Mouse (Mus musculus): ENCODE results near the gene Dyx1c1. TPM values are rescaled to one million over a fixed set of nuclear protein-coding genes. Genes with fewer than 3 reads are reported as not detected.

The Dyx1c1 gene
- total RNA-seq, 2 experiments from 2014 or later, result 2.5 to 3.8 TPM

DNA sequence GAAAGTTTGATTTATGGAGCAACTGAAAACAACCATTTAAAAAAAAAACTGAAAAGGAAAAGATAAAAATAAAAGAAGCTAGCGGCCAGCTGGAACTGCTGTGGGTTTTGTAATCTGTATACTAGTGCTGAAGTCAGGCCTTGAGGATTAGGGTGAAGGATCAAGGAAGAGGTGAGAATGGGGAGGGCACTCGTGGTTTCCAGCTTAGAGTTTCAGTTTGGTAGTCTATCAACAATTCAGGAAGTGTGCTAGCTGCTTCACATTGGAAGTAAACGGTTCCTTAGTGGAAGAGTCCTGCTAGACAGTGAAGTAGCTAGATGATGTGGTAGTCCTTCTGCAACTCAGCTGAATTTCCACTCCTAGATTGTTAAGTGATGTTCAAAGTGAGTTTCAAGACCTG is 49.8 kb downstream of the Dyx1c1 start:
- TF ChIP-seq CTCF (conservative IDR thresholded peaks at IDR 0.05), result no peak
- no peak overlapping the region for H3K27ac ChIP-seq

DNA sequence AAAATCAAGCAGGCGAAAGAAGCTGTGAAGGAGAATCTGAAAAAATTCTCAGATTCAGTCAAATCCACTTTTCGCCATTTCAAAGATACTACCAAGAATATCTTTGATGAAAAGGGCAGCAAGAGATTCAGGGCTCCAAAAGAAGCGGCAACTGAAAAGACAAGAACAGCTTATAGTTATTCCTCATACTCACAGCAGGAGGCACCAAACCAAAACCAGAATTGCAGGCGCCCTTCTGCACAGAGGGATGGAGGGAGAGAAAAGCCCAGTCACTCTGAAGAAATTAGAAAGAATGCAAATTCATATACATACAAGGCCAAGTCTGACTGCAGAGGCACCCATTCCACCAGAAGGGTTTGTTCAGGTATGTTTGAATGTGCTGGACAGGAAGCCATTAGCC is 54.0 kb downstream of the Dyx1c1 start:
- peak; percentile 69 for TF ChIP-seq CTCF (conservative IDR thresholded peaks at IDR 0.05)
- Histone ChIP-seq H3K4me3 (no peak overlapping the region), H3K27ac (0 out of 2 replicates have a peak overlapping the region, but pooled peaks have one; percentile 39)
- DNase-seq (ENCODE audit: low spot score in 2 of 2), result no peak

More for the DNA sequence above, 49.8 kb downstream of the Dyx1c1 start:
- no peak overlapping the region for H3K4me3 ChIP-seq
- DNase-seq (ENCODE audit: low spot score in 2 of 2), result no peak

DNA sequence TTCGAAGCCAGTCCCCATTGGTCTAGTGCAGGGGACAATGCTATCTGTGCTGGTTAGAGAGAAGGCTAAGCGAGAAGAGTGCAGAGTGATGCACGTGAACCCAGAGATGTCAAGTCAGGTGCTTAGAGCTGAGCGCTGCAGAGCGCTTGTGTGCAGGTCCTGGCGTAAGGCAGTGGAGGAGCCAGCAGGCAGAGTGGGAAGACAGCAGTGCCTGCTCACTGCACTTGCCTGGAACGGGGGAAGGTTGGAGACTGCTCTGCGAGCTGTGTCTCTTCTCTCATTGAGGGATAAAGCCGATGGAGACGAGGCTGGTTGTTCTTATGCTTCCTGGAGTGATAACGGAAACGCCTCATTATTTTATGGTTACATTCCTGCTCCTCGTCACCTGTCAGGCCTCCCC is 56.1 kb downstream of the Dyx1c1 start:
- Histone ChIP-seq H3K4me3 (no peak overlapping the region), H3K27ac (peak overlapping the region; percentile 62)
- DNase-seq (ENCODE audit: low spot score in 2 of 2), result peak; percentile 32 to 57
- TF ChIP-seq CTCF (conservative IDR thresholded peaks at IDR 0.05), result no peak

DNA sequence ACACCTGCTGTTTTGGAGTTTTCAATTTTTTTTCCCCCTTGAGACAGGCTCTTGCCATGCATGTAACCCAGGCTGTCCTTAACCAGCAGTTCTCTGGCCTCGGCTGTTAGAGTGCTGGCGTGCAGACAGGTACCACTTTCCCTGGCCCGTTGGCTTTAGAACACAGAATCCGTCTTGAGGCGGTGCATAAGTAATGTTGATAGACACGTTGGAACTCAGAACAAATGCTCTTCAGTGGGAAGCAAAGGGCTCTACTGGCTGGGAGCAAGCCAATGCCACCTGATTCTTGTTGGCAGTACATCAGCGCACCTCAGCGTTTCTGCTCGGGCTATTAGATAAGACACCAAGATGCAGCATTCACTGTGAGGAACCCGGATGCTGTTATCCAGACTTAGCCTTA is 61.3 kb downstream of the Dyx1c1 start:
- no peak for TF ChIP-seq CTCF (conservative IDR thresholded peaks at IDR 0.05)
- Histone ChIP-seq H3K27ac (no peak overlapping the region), H3K4me3 (no peak overlapping the region)
- DNase-seq (ENCODE audit: low spot score in 2 of 2), result no peak

DNA sequence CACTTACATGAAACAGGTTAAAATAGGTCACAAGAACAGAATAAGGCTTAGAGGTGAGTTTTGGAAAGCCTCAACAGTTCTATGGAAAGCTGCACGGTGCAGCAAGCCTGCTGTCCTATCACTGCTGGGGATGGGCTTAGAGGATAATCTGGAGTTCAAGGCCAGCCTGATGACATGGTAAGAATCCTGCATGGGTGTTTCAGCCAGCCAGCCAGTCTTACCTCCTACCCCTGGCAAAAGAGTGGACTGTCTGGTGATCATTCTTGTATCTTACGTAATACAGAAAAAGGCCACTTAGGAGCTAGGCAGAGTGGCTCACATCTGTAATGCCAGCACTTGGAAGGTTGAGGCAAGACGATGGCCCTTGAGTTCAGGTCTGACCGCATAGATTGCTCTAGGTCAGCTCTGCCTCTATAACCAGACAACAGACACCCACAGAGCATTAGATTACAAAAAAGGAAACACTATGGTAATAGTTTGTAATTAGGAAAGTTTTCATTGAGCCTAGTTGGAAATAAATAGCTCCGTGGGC is 62.0 kb downstream of the Dyx1c1 start:
- no peak for TF ChIP-seq CTCF (conservative IDR thresholded peaks at IDR 0.05)
- DNase-seq (ENCODE audit: low spot score in 2 of 2), result no peak
- no peak overlapping the region for H3K27ac ChIP-seq
- no peak overlapping the region for H3K4me3 ChIP-seq

Small RNAs within 50 kb of the gene (microRNA-seq; reads per million reads assigned to microRNA genes)
- gene Gm27353, result 0 reads per million in 2 experiments

Other genes with a start within 250 kb of the Dyx1c1 start
- gene Prtg, start 151.9 kb upstream of the Dyx1c1 start, total RNA-seq (2021), result 1 to 10 TPM; 3.2 to 3.3 TPM
- 10 to 100 TPM; 30.9 to 32.9 TPM for gene Pygo1, start 33.1 kb upstream of the Dyx1c1 start, total RNA-seq (2021)
- gene Gm44503, start 67 bp downstream of the Dyx1c1 start, total RNA-seq (2021), result not detected
- gene Ccpg1os, start 26.6 kb downstream of the Dyx1c1 start, total RNA-seq (2021), result 10 to 100 TPM in 1 of 2 experiments, 1 to 10 TPM in 1; 9.3 to 11.0 TPM
- gene Ccpg1, start 26.6 kb downstream of the Dyx1c1 start, total RNA-seq (2021), result 100 to 1,000 TPM; 149 to 152 TPM
- 10 to 100 TPM; 16.8 to 17.7 TPM for gene Pigb, start 81.6 kb downstream of the Dyx1c1 start, total RNA-seq (2021)
- 10 to 100 TPM; 14.5 to 17.3 TPM for gene Rab27a, start 86.1 kb downstream of the Dyx1c1 start, total RNA-seq (2021)
- 1 to 10 TPM; 3.8 to 5.4 TPM for gene Khdc3, start 143.1 kb downstream of the Dyx1c1 start, total RNA-seq (2021)
- under 1 TPM in 1 of 2 experiments, not detected in 1; 0.91 TPM for gene Gm20509, start 143.7 kb downstream of the Dyx1c1 start, total RNA-seq (2021)
- 10 to 100 TPM; 63.2 to 66.6 TPM for gene Rsl24d1, start 154.6 kb downstream of the Dyx1c1 start, total RNA-seq (2021)